Mouse (Mus musculus) brain, embryonic 14.5 days (tissue): ENCODE measurements at regions not wholly inside any gene's neighbourhood (a gene's known extent, or its start where the extent isn't known, plus 50 kb on each side); places are given as distances from the start of the nearest gene placed in this dataset.

ENCODE experiments used
- DNase-seq: peaks from one replicate; pipeline ENCODE4 v3.0.0-alpha.2; 2011; ENCODE audit warnings: low read depth
- CTCF ChIP-seq: fragments of 200-500 bp; IDR thresholded peaks from 2 replicates; pipeline ENCODE4 v1.5.1; 2012; ENCODE audit warnings: inconsistent platforms, mild to moderate bottlenecking, moderate library complexity, borderline replicate concordance; ENCODE audit not compliant: insufficient read depth, insufficient read length; ENCODE audit errors: extremely low read depth
- POLR2A ChIP-seq: fragments of 200-500 bp; IDR thresholded peaks from 2 replicates; pipeline ENCODE4 v1.6.1; 2012; ENCODE audit warnings: mild to moderate bottlenecking, inconsistent platforms, borderline replicate concordance; ENCODE audit not compliant: poor library complexity, insufficient read depth, insufficient read length, severe bottlenecking; ENCODE audit errors: extremely low read depth

GRCm38 (mm10) chr13:83740101-83740500, 236.3 kb downstream of the Mef2c start:
- TF ChIP-seq CTCF, result no peak
- TF ChIP-seq POLR2A, result no peak

GRCm38 (mm10) chr13:83740771-83741170, 236.9 kb downstream of the Mef2c start:
- DNase-seq, result peak; percentile 82
- TF ChIP-seq POLR2A, result no peak
- no peak for TF ChIP-seq CTCF

More at GRCm38 (mm10) chr13:83740101-83740500, 236.3 kb downstream of the Mef2c start:
- no peak for DNase-seq

GRCm38 (mm10) chr13:83741591-83742021, 237.8 kb downstream of the Mef2c start:
- peak; percentile 94 for DNase-seq
- TF ChIP-seq CTCF (no peak), POLR2A (no peak)

GRCm38 (mm10) chr13:83742102-83742501, 238.3 kb downstream of the Mef2c start:
- peak; percentile 72 for DNase-seq

DNA sequence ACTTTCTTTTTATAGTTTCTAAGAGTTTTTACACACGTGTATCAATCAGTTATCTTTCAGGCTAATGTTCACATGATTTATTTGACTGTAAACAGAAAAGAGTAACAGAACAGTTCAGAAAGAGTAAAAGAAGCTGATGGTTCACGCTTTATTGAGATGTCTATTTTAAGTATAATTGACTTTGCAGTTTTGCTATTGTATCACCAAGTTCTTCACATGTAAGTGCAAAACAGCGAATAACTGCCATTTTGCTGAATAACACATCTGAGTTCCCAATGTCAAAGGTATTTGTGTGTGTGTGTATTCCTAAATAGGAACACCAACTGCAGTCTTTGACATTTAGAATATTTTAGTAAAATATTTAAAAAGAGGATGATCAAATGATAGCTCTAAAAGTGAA, 238.7 kb downstream of the Mef2c start:
- peak; percentile 67 for DNase-seq
- TF ChIP-seq POLR2A, result no peak
- TF ChIP-seq CTCF, result no peak

More at GRCm38 (mm10) chr13:83742102-83742501, 238.3 kb downstream of the Mef2c start:
- TF ChIP-seq CTCF (no peak), POLR2A (no peak)

DNA sequence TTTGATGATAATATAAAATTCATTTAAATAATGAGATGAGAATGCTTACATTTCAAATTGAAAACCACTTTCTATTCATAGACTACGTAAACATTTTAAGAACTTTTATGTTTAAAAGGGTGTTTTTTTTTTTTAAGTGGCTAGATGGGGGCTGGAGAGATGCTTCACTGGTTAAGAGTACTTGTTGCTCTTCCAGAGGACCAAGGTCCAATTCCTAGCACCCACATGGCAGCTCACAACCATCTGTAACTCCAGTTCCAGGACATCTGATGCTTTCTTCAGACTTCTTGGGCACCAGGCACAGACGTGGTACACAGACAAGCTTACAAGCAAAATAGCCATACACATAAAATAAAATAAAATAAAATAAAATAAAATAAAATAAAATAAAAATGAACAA, 239.5 kb downstream of the Mef2c start:
- DNase-seq, result peak; percentile 80

GRCm38 (mm10) chr13:83744110-83744752, 240.4 kb downstream of the Mef2c start:
- TF ChIP-seq POLR2A (no peak), CTCF (no peak)
- peak; percentile 72 for DNase-seq

More for the DNA sequence above, 239.5 kb downstream of the Mef2c start:
- TF ChIP-seq CTCF (no peak), POLR2A (no peak)

DNA sequence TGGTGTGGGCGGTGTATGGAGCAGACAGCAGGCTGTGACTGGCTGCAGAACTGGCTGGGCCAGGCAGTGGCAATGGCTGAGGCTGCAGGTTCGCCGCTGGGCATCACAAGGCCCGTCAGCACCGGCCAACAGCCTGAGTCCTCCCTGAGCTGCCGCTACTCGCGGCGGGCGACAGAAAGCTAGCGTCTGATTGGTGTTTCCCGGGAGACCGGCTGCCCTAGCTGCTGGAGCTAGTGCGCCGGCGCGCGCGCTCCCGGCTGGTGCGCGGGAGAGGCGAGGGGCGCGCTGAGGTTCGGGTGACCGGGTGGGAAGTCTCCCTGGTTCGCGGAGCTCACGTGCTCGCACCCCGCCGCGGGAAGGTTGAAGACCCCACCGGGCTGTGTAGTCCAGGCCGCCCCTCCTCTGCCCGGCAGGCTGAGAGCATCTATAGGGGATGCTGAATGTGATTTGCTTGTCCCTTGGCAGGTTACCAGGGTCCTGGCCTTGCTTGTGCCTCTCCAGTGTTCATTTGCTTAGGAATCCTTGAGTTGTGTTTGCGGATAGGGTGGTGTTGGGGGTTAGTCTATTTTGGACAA, 241.2 kb downstream of the Mef2c start:
- peak; percentile 99 for DNase-seq
- TF ChIP-seq POLR2A, result peak; percentile 51
- no peak for TF ChIP-seq CTCF

DNA sequence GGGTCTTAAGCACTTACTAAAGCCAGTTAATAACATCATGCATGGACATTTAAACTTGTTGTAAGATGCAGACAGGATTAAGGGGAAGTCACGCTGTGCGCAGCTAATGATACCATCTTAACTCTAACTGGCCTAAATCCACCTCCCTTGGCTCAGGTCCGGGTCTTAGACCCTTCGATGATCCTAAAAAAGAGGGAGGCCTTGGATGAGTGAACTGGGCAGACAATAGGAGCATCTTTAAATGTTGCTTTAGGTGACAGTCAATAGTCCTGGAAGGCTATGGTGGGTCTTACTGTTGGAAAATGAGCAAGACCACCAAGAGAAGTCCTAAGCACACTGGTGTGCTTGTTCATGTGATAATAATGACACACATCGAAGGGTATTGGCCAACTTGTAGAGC, 242.1 kb downstream of the Mef2c start:
- TF ChIP-seq CTCF (no peak), POLR2A (no peak)
- DNase-seq, result peak; percentile 69

- peak; percentile 51 for DNase-seq
- TF ChIP-seq CTCF (no peak), POLR2A (no peak)
These were observed 243.8 kb downstream of the Mef2c start for GRCm38 (mm10) chr13:83747671-83748070.

DNA sequence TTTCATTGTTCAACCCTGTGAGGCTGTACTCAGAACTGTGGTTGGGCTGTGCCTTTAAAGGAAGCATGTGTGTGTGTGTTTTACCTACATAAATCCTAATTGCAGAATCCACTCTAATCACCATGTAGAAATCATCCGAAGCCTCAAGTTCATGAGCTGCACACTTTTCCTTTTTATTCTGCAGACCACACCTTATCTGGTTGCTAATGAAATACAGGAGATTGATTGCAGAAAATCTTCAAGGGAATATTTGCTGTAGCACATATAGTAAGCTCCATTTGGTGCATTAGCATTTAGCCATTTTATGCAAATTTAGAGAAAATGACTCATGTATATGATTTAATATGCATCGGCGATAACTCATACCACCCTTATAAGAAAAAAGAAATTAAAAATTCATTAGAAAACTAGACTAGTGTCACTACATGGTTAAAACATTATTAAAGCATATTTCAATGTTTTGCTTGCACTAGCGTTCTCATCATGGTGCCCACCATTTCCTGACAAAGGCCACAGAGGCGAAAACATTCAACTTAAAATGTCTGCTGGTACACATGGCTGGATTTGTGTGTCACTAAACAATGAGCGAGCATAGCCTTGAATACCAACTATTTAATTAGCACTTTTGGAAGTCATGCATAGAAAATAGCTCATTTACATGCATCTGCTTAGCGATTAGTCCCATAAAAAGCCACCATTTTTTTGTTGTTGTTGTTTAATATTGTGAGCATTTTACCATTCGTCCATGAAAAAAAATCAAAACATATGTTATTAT, 245.7 kb downstream of the Mef2c start:
- DNase-seq, result peak; percentile 96
- no peak for TF ChIP-seq CTCF
- no peak for TF ChIP-seq POLR2A
